Comparison of ENCODE assay signal across 28 mouse cellular contexts in the genomic region with DNA sequence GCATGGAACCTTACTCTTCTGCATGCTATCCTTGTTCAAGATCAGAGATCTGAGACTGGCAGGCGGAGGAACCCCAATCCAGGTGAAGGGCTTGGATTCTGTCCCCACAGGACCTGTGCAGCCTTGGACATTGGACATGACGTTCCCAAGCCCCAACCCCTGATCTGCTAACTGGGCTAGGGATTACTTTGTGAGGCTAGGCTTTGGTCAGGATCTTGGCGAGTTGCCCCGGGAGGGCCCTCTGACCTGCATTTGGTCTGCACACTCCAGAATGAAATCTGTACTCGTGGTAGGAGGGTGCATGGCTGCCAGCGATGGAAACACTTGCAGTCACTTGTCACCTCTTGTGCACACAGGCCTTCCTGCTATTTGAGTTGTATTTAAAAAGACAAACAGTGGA. TPM values are rescaled to one million over a fixed set of nuclear protein-coding genes. Genes with fewer than 3 reads are reported as not detected.
DNase-seq lines count a peak whose midpoint lies in the region; ATAC-seq and TF ChIP-seq lines count a peak whose summit lies in the region.
"Had no signal": no experiment of that assay in that cellular context is flagged by ENCODE, and none has a peak within 500 bp of the region (broad histone marks: within the 10 kb centered on the region; RNA-seq: fewer than 3 reads in every experiment).

No protein-coding gene starts in this region.

- no peak for ATAC-seq in kidney, embryonic 16.5 days (ENCODE audit: low FRiP score, low TSS enrichment)
- ATAC-seq in liver, postnatal 0 days = peak; percentile 65
- ATAC-seq: activated CD4-positive, CD25-positive, alpha-beta regulatory T cell, adult 4 months; forebrain, embryonic 16.5 days; intestine, postnatal 0 days; lung, postnatal 0 days had no signal

- H3K4me3 ChIP-seq in kidney, adult 2 months (ENCODE audit: insufficient read depth, low read depth, low read length) = no peak overlapping the region
- no peak overlapping the region for H3K4me3 ChIP-seq in kidney, embryonic 16.5 days (ENCODE audit: low read length)
- H3K4me3 ChIP-seq in liver, postnatal 0 days (ENCODE audit: low read depth, low read length) = no peak overlapping the region
- H3K4me3 ChIP-seq: embryonic facial prominence, embryonic 13.5 days; forebrain, embryonic 10.5 days; gastrocnemius, adult 2 months; heart, adult 2 months; heart, embryonic 12.5 days; hindbrain, embryonic 13.5 days; layer of hippocampus, adult 2 months; limb, embryonic 13.5 days had no signal

- no peak for TF ChIP-seq POLR2A in kidney, adult 2 months (IDR thresholded peaks at IDR 0.05; ENCODE audit: low read depth, low read length)

- H3K27me3 ChIP-seq in kidney, adult 2 months (replicated peaks; ENCODE audit: control insufficient read depth, insufficient read depth, low read length) = no peaks in the 10 kb centered on the region
- H3K27me3 ChIP-seq in kidney, embryonic 16.5 days (ENCODE audit: insufficient read depth, low read length) = no peaks in the 10 kb centered on the region
- H3K27me3 ChIP-seq in liver, postnatal 0 days (ENCODE audit: insufficient read depth, low read length) = no peaks in the 10 kb centered on the region
- H3K27me3 ChIP-seq: CH12.LX; embryonic facial prominence, embryonic 13.5 days; hindbrain, embryonic 13.5 days; limb, embryonic 13.5 days had no signal

- no peaks in the 10 kb centered on the region; the same call in 1 of the 2 replicates for H3K9me3 ChIP-seq in kidney, embryonic 16.5 days (ENCODE audit: low read length)
- H3K9me3 ChIP-seq in liver, postnatal 0 days (ENCODE audit: low read length) = no peaks in the 10 kb centered on the region
- H3K9me3 ChIP-seq: embryonic facial prominence, embryonic 13.5 days; forebrain, embryonic 10.5 days; heart, embryonic 12.5 days; hindbrain, embryonic 13.5 days had no signal

- TF ChIP-seq CTCF in kidney, adult 2 months (conservative IDR thresholded peaks at IDR 0.05; ENCODE audit: insufficient read depth, insufficient read length, low read depth, low read length) = no peak
- TF ChIP-seq CTCF in liver, postnatal 0 days (IDR thresholded peaks at IDR 0.05; ENCODE audit: low read depth) = no peak

- no peaks in the 10 kb centered on the region for H3K36me3 ChIP-seq in kidney, adult 2 months (ENCODE audit: control insufficient read depth, insufficient read depth, low read length)
- H3K36me3 ChIP-seq in kidney, embryonic 16.5 days (ENCODE audit: insufficient read depth, low read length) = peaks cover 9% of the 10 kb centered on the region
- no peaks in the 10 kb centered on the region for H3K36me3 ChIP-seq in liver, postnatal 0 days (replicated peaks; ENCODE audit: insufficient read depth, low read length)

- no peak overlapping the region for H3K4me2 ChIP-seq in kidney, embryonic 16.5 days (replicated peaks; ENCODE audit: low read depth, low read length)
- no peak overlapping the region for H3K4me2 ChIP-seq in liver, postnatal 0 days (ENCODE audit: low read depth, low read length)
- H3K4me2 ChIP-seq: embryonic facial prominence, embryonic 13.5 days; heart, embryonic 12.5 days; hindbrain, embryonic 13.5 days; limb, embryonic 13.5 days had no signal

- no peak overlapping the region for H3K27ac ChIP-seq in kidney, adult 2 months (ENCODE audit: insufficient read depth, low read depth, low read length)
- no peak overlapping the region for H3K27ac ChIP-seq in kidney, embryonic 16.5 days (ENCODE audit: low read length)
- H3K27ac ChIP-seq in liver, postnatal 0 days (ENCODE audit: low read depth) = no peak overlapping the region
- H3K27ac ChIP-seq: embryonic facial prominence, embryonic 13.5 days; forebrain, embryonic 10.5 days; gastrocnemius, adult 2 months; heart, adult 2 months; hindbrain, embryonic 13.5 days; layer of hippocampus, adult 2 months; limb, embryonic 13.5 days; macrophage had no signal

- no peak overlapping the region for H3K9ac ChIP-seq in kidney, embryonic 16.5 days (replicated peaks; ENCODE audit: low read length)
- no peak overlapping the region for H3K9ac ChIP-seq in liver, postnatal 0 days (replicated peaks)
- H3K9ac ChIP-seq: embryonic facial prominence, embryonic 13.5 days; hindbrain, embryonic 13.5 days; limb, embryonic 13.5 days had no signal

- 0 out of 2 replicates have a peak, but pooled peaks cover 4% of the 10 kb centered on the region for H3K4me1 ChIP-seq in kidney, adult 2 months (ENCODE audit: control insufficient read depth, insufficient read depth, low read length)
- H3K4me1 ChIP-seq in kidney, embryonic 16.5 days (ENCODE audit: insufficient read depth, low read length) = no peaks in the 10 kb centered on the region
- H3K4me1 ChIP-seq in liver, postnatal 0 days (ENCODE audit: insufficient read depth) = peaks cover 7% of the 10 kb centered on the region
- H3K4me1 ChIP-seq: embryonic facial prominence, embryonic 13.5 days; forebrain, embryonic 10.5 days; hindbrain, embryonic 13.5 days; limb, embryonic 13.5 days had no signal

- no peak for TF ChIP-seq EP300 in liver, postnatal 0 days (IDR thresholded peaks at IDR 0.05; ENCODE audit: low read depth)

- peak; percentile 88 for DNase-seq in kidney, adult 2 months
- peak; percentile 78 to 83 for DNase-seq in kidney, adult 8-10 months
- DNase-seq in kidney, postnatal 10 days = peak; percentile 69
- peak; percentile 62 for DNase-seq in liver, postnatal 0 days
- DNase-seq in B cell, adult 2 months = no peak
- DNase-seq: adrenal gland, postnatal 36 days; cerebellum, adult 18-20 months; cerebellum, postnatal 10 days; gastrocnemius, adult 2 months; heart, adult 2 months; heart, postnatal 4 days; lung, adult 18-20 months; midbrain, embryonic 14.5 days; retina, postnatal 1 day; right cerebral cortex, postnatal 14 days had no signal

- 57% methylated on average over 6 of the region's 6 CpGs for WGBS in kidney, adult 2 months
- 81% methylated on average over 6 of the region's 6 CpGs for WGBS in kidney, embryonic 16.5 days
- WGBS in liver, postnatal 0 days (ENCODE audit: insufficient replicate concordance) = 63% methylated on average over 6 of the region's 6 CpGs

RNA-seq across cellular contexts. Expression of gene Bcl7c, which starts 45.8 kb away (rescaled TPM):
- polyA plus RNA-seq in kidney, adult 2 months (2012; rRNA removed) = 24.5 and 25.9 TPM in 2 replicates
- 50.5 and 54.5 TPM in 2 replicates for polyA plus RNA-seq in kidney, embryonic 16.5 days (2015; fragmentation: Nextera tagmentation; extraction: Ambion mirVana)
- 20.1 and 26.5 TPM in 2 replicates for polyA plus RNA-seq in liver, postnatal 0 days (2015; fragmentation: Nextera tagmentation; extraction: Ambion mirVana)

RNA-seq across cellular contexts. Expression of gene Zfp629, which starts 47.3 kb away (rescaled TPM):
- 12.3 and 16.9 TPM in 2 replicates for polyA plus RNA-seq in kidney, adult 2 months (2012; rRNA removed)
- polyA plus RNA-seq in kidney, embryonic 16.5 days (2015; fragmentation: Nextera tagmentation; extraction: Ambion mirVana) = 19.8 and 22.1 TPM in 2 replicates
- polyA plus RNA-seq in liver, postnatal 0 days (2015; fragmentation: Nextera tagmentation; extraction: Ambion mirVana) = 1.8 and 2.0 TPM in 2 replicates

RNA-seq across cellular contexts. Expression of gene Ctf1, which starts 49.6 kb away (rescaled TPM):
- polyA plus RNA-seq in kidney, adult 2 months (2012; rRNA removed) = 19.4 and 20.6 TPM in 2 replicates
- 14.0 and 14.7 TPM in 2 replicates for polyA plus RNA-seq in kidney, embryonic 16.5 days (2015; fragmentation: Nextera tagmentation; extraction: Ambion mirVana)
- polyA plus RNA-seq in liver, postnatal 0 days (2015; fragmentation: Nextera tagmentation; extraction: Ambion mirVana) = 7.9 and 10.0 TPM in 2 replicates
- polyA plus RNA-seq: activated CD4-positive, CD25-positive, alpha-beta regulatory T cell, adult 4 months; macrophage had no signal

Comparison
In these comparisons a context has a peak if more than half of its experiments do, and no peak if none do; other contexts are left out.
1. DNase-seq: peak in kidney, adult 2 months (single experiment), kidney, adult 8-10 months (2 of 2), kidney, postnatal 10 days (single experiment) and liver, postnatal 0 days (single experiment); none in B cell, adult 2 months (0 of 2).